Mouse (Mus musculus): Measurements from ENCODE around the gene Bhlha15. TPM values are rescaled to one million over a fixed set of nuclear protein-coding genes. Genes with fewer than 3 reads are reported as not detected.

Bhlha15 gene
- polyA plus RNA-seq (2016; fragmentation: Nextera tagmentation; extraction: Ambion mirVana) = 0.08 and 0.10 TPM in 2 replicates

DNA sequence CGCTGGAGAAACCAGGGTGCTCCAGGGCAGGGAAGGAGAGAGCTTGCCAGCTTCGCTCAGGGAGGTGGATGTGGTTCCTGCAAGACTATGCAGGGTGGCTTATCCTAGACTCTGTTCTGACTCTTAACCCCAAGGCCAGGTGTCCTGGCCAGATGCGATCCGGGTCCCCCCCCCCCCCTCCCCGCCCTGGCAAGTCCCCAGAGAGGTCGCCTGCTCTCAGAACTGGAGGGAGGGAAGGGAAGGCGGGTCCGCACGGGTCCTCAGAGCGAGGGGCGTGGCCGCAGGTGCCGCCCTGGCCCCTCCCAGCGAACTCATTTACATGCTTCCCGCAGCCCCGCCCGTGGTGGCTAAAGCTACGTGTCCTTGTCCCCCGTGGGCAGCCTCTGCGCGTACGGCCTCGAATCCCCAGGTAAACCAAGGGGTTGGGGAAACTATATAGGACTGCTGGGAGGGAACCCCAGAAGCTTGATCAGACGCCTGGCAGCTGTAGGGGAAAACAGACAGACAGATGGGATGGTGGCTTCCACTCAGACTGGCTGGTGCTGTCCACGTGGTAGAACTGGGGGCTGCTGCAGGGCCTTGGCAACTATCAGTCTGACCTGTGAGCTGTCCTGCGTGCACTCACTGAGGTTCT, at the start of gene Bhlha15:
Bhlha15 (plus strand) TSS at position 337 of the 634 bp plus-strand sequence.
- Histone ChIP-seq H3K27me3 (peaks cover 6% of the 10 kb centered on the region; the same call in 1 of the 2 replicates), H3K4me1 (peaks cover 11% of the 10 kb centered on the region), H3K9ac (no peak within 1 kb of the TSS), H3K9me3 (no peaks in the 10 kb centered on the region), H3K4me2 (replicated peaks) (peak within 1 kb of the TSS; percentile 58), H3K4me3 (peak within 1 kb of the TSS; percentile 27), H3K27ac (no peak within 1 kb of the TSS), H3K36me3 (peaks cover 7% of the 10 kb centered on the region)
- ATAC-seq (ENCODE audit: insufficient number of reproducible peaks, insufficient read depth, low FRiP score, low TSS enrichment) = no peak
- WGBS = 4% methylated on average over 20 of the region's 26 CpGs

- Histone ChIP-seq H3K4me1 (no peaks in the 10 kb centered on the region), H3K9ac (no peak overlapping the region), H3K27me3 (no peaks in the 10 kb centered on the region), H3K4me2 (replicated peaks) (no peak overlapping the region), H3K9me3 (no peaks in the 10 kb centered on the region), H3K4me3 (no peak overlapping the region), H3K36me3 (peaks cover 29% of the 10 kb centered on the region), H3K27ac (no peak overlapping the region)
- no peak for ATAC-seq (ENCODE audit: insufficient number of reproducible peaks, insufficient read depth, low FRiP score, low TSS enrichment)
- 93% methylated on average over 5 of the region's 5 CpGs for whole genome bisulfite sequencing
These were observed 46.6 kb upstream of the Bhlha15 start for GRCm38 (mm10) chr5:144143531-144143930.

GRCm38 (mm10) chr5:144146898-144147297, 43.2 kb upstream of the Bhlha15 start:
- Histone ChIP-seq H3K27me3 (no peaks in the 10 kb centered on the region), H3K4me1 (no peaks in the 10 kb centered on the region), H3K9ac (no peak overlapping the region), H3K4me2 (replicated peaks) (no peak overlapping the region), H3K4me3 (no peak overlapping the region), H3K36me3 (peaks cover 35% of the 10 kb centered on the region), H3K27ac (no peak overlapping the region), H3K9me3 (no peaks in the 10 kb centered on the region)
- no peak for ATAC-seq (ENCODE audit: insufficient number of reproducible peaks, insufficient read depth, low FRiP score, low TSS enrichment)

GRCm38 (mm10) chr5:144149530-144149929, 40.6 kb upstream of the Bhlha15 start:
- H3K9me3 ChIP-seq = no peaks in the 10 kb centered on the region
- no peak overlapping the region for H3K9ac ChIP-seq
- no peak for ATAC-seq (ENCODE audit: insufficient number of reproducible peaks, insufficient read depth, low FRiP score, low TSS enrichment)
- peaks cover 35% of the 10 kb centered on the region for H3K36me3 ChIP-seq
- no peak overlapping the region for H3K4me3 ChIP-seq
- no peaks in the 10 kb centered on the region for H3K27me3 ChIP-seq
- H3K4me2 ChIP-seq (replicated peaks) = no peak overlapping the region
- no peaks in the 10 kb centered on the region for H3K4me1 ChIP-seq
- H3K27ac ChIP-seq = no peak overlapping the region
- WGBS = 93% methylated on average over 4 of the region's 4 CpGs

DNA sequence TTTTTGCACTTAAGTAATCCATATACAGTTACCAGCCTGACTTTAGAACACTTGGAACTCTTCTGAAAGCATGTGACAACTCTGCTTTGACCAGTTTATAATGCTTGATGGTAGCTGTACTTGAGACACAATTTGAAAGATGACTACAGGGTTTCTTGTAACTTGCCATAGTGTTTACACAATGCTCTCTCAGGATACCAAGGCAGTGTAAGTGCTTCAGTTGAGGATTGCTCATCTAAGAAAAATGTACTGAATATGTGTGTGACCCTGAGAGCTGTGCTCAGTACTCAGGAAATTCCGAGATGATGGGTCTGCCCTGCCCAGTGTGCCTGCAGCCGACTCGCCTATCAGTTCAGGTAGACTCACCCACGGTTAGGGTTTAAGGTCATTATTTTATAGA, 38.8 kb upstream of the Bhlha15 start:
- no peak for ATAC-seq (ENCODE audit: insufficient number of reproducible peaks, insufficient read depth, low FRiP score, low TSS enrichment)
- H3K4me2 ChIP-seq (replicated peaks) = no peak overlapping the region
- H3K9me3 ChIP-seq = no peaks in the 10 kb centered on the region
- H3K27me3 ChIP-seq = no peaks in the 10 kb centered on the region
- no peak overlapping the region for H3K9ac ChIP-seq
- no peak overlapping the region for H3K27ac ChIP-seq
- H3K4me1 ChIP-seq = no peaks in the 10 kb centered on the region
- WGBS = 88% methylated on average over 4 of the region's 4 CpGs
- peaks cover 32% of the 10 kb centered on the region for H3K36me3 ChIP-seq
- H3K4me3 ChIP-seq = no peak overlapping the region

GRCm38 (mm10) chr5:144154528-144154927, 35.6 kb upstream of the Bhlha15 start:
- Histone ChIP-seq H3K4me2 (replicated peaks) (no peak overlapping the region), H3K36me3 (peaks cover 16% of the 10 kb centered on the region), H3K4me1 (no peaks in the 10 kb centered on the region), H3K9me3 (no peaks in the 10 kb centered on the region), H3K9ac (no peak overlapping the region), H3K4me3 (no peak overlapping the region), H3K27me3 (no peaks in the 10 kb centered on the region), H3K27ac (no peak overlapping the region)
- ATAC-seq (ENCODE audit: insufficient number of reproducible peaks, insufficient read depth, low FRiP score, low TSS enrichment) = no peak
- WGBS = 34% methylated on average over 7 of the region's 7 CpGs

GRCm38 (mm10) chr5:144158604-144159003, 31.5 kb upstream of the Bhlha15 start:
- no peak for ATAC-seq (ENCODE audit: insufficient number of reproducible peaks, insufficient read depth, low FRiP score, low TSS enrichment)
- Histone ChIP-seq H3K4me3 (no peak overlapping the region), H3K27me3 (no peaks in the 10 kb centered on the region), H3K9me3 (no peaks in the 10 kb centered on the region), H3K27ac (peak overlapping the region; percentile 50), H3K9ac (no peak overlapping the region), H3K4me1 (no peaks in the 10 kb centered on the region), H3K4me2 (replicated peaks) (no peak overlapping the region), H3K36me3 (peaks cover 12% of the 10 kb centered on the region; the same call in 1 of the 2 replicates)
- 41% methylated on average over 4 of the region's 4 CpGs for WGBS

GRCm38 (mm10) chr5:144159137-144159536, 30.9 kb upstream of the Bhlha15 start:
- Histone ChIP-seq H3K27ac (peak overlapping the region; percentile 11; the same call in 1 of the 2 replicates), H3K9ac (no peak overlapping the region), H3K4me1 (no peaks in the 10 kb centered on the region), H3K27me3 (no peaks in the 10 kb centered on the region), H3K9me3 (no peaks in the 10 kb centered on the region), H3K36me3 (peaks cover 12% of the 10 kb centered on the region; the same call in 1 of the 2 replicates), H3K4me2 (replicated peaks) (no peak overlapping the region), H3K4me3 (no peak overlapping the region)
- ATAC-seq (ENCODE audit: insufficient number of reproducible peaks, insufficient read depth, low FRiP score, low TSS enrichment) = no peak
- 90% methylated on average over 8 of the region's 8 CpGs for WGBS

DNA sequence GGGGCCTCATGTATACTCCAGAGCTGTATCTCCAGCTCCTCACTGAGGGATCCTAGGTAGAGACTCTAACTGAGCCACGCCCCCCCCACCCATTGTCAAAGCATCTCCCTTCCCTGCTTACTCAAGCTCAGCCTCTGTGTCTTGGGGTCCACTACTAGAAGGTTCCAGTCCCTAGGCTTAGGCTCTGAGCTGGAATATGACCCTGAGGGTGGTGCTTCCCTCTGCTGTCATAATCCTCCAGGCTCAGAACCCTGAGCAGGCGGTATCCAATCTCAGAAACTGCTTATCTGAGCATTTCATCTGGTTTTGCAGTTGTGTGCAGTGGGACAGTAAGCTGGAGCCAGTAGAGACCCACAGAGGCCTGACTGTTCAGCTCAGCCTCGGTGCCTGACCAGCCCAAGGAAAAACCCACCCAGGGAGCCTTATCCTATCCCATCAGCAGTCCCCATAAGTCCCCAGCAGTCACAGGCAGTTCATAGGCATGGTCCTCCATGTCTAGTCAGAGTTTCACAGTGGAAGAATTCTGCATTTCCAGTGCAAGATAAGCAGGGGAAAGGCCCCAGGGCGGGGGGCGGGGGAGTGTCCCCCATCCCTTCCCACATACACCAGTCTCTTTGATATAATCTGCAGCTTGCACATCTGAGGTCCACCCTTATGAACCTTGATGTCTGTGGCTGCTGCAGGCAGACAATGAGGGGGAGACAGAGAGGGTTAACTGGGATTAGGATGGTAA, 27.8 kb upstream of the Bhlha15 start:
- no peaks in the 10 kb centered on the region for H3K27me3 ChIP-seq
- H3K9me3 ChIP-seq = no peaks in the 10 kb centered on the region
- H3K4me3 ChIP-seq = no peak overlapping the region
- peak overlapping the region; percentile 36; the same call in 1 of the 2 replicates for H3K27ac ChIP-seq
- ATAC-seq (ENCODE audit: insufficient number of reproducible peaks, insufficient read depth, low FRiP score, low TSS enrichment) = no peak
- peaks cover 20% of the 10 kb centered on the region for H3K36me3 ChIP-seq
- H3K4me2 ChIP-seq (replicated peaks) = no peak overlapping the region
- WGBS = 87% methylated on average over 5 of the region's 5 CpGs
- H3K4me1 ChIP-seq = no peaks in the 10 kb centered on the region
- H3K9ac ChIP-seq = no peak overlapping the region

- peak overlapping the region; percentile 36; the same call in 1 of the 2 replicates for H3K27ac ChIP-seq
- H3K9me3 ChIP-seq = no peaks in the 10 kb centered on the region
- H3K4me2 ChIP-seq (replicated peaks) = no peak overlapping the region
- H3K9ac ChIP-seq = no peak overlapping the region
- WGBS = 76% methylated on average over 10 of the region's 10 CpGs
- no peak overlapping the region for H3K4me3 ChIP-seq
- H3K27me3 ChIP-seq = no peaks in the 10 kb centered on the region
- ATAC-seq (ENCODE audit: insufficient number of reproducible peaks, insufficient read depth, low FRiP score, low TSS enrichment) = no peak
- no peaks in the 10 kb centered on the region for H3K4me1 ChIP-seq
- peaks cover 21% of the 10 kb centered on the region for H3K36me3 ChIP-seq
These were observed 27.1 kb upstream of the Bhlha15 start for GRCm38 (mm10) chr5:144162813-144163517.

DNA sequence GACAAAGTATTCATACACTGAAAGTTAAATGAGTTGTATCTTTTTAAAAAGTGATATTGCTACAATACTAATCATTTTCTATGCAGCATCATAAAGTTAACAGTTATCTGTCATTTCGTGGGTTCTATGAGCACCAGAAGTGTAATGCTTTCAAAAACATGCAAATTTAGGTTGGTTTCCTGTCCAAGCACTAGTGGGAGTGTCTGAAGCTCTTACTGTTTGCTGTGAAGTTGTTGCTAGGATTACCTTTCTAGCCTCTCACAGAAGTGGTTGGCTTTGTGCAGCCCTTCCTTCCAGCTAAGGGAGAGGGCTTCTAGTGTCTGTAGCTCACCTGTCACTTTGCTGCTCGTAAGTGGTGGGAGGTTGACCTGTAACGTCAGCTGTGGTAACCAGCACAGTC, 24.3 kb upstream of the Bhlha15 start:
- ATAC-seq (ENCODE audit: insufficient number of reproducible peaks, insufficient read depth, low FRiP score, low TSS enrichment) = no peak
- Histone ChIP-seq H3K36me3 (peaks cover 19% of the 10 kb centered on the region), H3K9me3 (no peaks in the 10 kb centered on the region), H3K9ac (no peak overlapping the region), H3K4me1 (no peaks in the 10 kb centered on the region), H3K27me3 (no peaks in the 10 kb centered on the region), H3K4me2 (replicated peaks) (no peak overlapping the region), H3K4me3 (no peak overlapping the region), H3K27ac (no peak overlapping the region)
- WGBS = 87% methylated on average over 3 of the region's 3 CpGs

All from embryonic facial prominence, embryonic 12.5 days (tissue).